Mouse (Mus musculus) layer of hippocampus, adult 6 months (tissue): ENCODE results near the gene Slco4c1. TPM values are rescaled to one million over a fixed set of nuclear protein-coding genes. Genes with fewer than 3 reads are reported as not detected.

Experiments
- long read RNA-seq, 2 experiments: library from polyadenylated mRNA; unstranded; transcript quantifications; one replicate each; pipeline ENCODE4 v2.0.0; 2019 to 2020
- polyA plus RNA-seq: library from polyadenylated mRNA; unstranded; fragments of <200 nt; fragmentation: Nextera tagmentation; gene quantifications from 2 replicates; pipeline ENCODE4 v1.2.3, GENCODE M21; 2021

Slco4c1 gene
- polyA plus RNA-seq, result 0.74 and 0.78 TPM in 2 replicates
- long read RNA-seq, experiment 1, full-length matches to known transcripts, result 2 of 3 reads
- long read RNA-seq, experiment 1, partial matches to known transcripts, result 1 of 3 reads
- long read RNA-seq, experiment 1, other reads (novel, unspliced or antisense), result 0 of 3 reads
- long read RNA-seq, experiment 2, full-length matches to known transcripts, result 3 of 5 reads
- long read RNA-seq, experiment 2, partial matches to known transcripts, result 1 of 5 reads
- long read RNA-seq, experiment 2, other reads (novel, unspliced or antisense), result 1 of 5 reads

DNA sequence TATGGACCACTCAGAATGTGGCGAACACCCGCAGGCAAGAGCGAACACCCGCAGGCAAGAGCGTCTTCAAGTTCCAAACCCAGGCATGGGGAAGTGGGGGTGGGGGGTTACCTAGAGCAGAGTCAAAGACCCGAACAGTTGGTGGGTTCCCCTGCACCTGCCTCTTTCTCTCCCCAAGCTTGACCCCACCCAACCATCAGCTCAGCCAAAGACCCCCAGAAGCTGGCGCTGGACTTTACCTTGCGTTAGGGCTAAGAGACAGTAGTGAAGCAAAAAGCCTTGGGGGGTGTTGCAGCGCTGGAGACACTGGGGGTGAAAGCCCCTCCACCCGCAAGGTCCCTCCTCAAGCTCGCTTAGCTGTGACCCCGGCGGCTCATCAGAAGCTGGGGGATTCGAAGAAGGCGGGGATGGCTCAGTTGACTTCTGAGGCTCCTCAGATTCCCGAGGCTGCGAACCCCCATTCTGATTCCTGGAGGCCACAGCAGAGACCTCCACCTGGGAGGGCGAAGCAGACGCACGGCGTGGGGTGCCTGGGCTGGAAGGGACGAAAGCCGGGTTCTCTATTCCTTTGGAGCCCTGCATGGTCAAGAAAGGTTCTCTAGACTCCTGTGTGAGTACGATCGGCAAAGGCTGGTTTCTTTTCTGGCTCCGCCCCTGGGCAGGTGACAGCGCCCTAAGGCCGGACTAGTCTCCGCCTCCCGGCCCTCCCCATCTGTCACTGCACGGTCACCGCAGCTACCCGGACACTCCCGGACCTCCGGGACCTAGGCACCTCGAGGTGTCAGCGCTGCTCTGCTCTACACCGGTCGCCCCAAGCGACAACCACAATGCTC, at the start of gene Slco4c1:
Gene Slco4c1, minus strand, starts transcription at position 644 of the 833 bp plus-strand sequence.

